Mouse (Mus musculus): ENCODE measurements around the gene Dock8.

The Dock8 gene

DNA sequence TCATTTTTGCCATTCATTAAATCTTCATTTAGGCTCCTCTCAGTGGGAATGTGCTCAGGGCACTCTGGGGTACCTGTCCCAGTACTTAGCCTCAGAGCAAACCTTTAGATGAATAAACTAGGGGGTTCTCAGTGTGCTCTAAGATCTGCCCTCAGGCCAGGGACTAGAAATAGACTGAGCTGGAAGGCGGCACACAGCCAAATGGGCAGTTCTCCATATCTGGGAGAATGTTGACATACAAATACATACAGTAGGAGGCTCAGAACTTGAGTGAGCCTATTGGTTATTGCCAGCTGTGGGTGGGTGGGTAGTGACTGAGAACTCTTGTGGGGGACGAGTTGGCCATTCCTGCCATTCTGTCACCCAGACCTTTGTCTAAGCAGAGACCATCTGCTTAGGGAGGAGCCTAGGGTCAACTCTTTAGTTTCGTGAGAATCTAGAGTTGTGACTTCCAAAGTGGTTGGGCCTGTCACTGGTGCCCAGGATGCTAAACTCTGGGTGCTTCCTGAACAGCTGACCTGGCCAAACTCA is 252.3 kb downstream of the Dock8 start:
- WGBS: 71% methylated on average over 3 of the region's 3 CpGs
